ENCODE assay signal across 18 mouse cellular contexts in the genomic region with DNA sequence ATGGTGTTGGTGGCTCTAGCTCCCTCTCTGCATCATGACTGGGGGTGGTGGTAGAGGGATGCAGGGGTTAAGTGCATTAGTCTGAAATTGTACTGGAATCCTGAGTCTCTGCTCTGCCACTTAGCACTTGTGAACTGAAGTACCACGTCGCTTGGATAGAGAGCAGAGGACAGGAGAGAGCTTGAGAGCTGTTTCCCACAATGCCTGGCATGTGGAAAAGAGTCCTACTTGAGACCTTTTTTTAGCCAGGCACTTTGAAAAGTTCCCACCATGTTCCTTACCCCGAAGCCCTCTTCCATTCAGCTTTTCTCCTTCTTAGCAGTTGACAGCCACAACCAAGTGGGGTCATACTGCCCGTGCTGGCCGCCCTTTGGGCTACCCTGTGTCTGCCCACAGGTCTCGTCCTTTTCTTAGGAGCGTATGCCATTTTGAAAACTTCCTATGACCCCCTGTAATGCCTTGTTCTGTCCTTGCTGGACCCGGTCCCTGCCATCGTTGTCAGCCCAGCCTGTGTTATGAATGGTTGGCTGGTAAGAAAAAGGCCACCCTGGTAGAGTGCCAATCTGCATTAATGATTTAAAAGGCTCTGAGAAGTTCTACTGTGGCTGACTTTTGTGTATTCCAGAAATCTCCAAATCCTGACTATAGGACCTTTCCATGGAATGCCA. TPM values are rescaled to one million over a fixed set of nuclear protein-coding genes. Genes with fewer than 3 reads are reported as not detected.
DNase-seq lines count a peak whose midpoint lies in the region; ATAC-seq and TF ChIP-seq lines count a peak whose summit lies in the region.
"Had no signal": no experiment of that assay in that cellular context is flagged by ENCODE, and none has a peak within 500 bp of the region (broad histone marks: within the 10 kb centered on the region; RNA-seq: fewer than 3 reads in every experiment).

No protein-coding gene starts in this region.

- WGBS in hindbrain, embryonic 14.5 days, result 58% methylated on average over 9 of the region's 9 CpGs
- 62% methylated on average over 9 of the region's 9 CpGs for WGBS in hindbrain, embryonic 13.5 days
- WGBS in lung, embryonic 15.5 days, result 60% methylated on average over 9 of the region's 9 CpGs
- 56% methylated on average over 9 of the region's 9 CpGs for WGBS in lung, postnatal 0 days

- H3K9ac ChIP-seq in hindbrain, embryonic 14.5 days, result no peak overlapping the region
- no peak overlapping the region for H3K9ac ChIP-seq in hindbrain, embryonic 13.5 days
- H3K9ac ChIP-seq in lung, embryonic 15.5 days, result no peak overlapping the region
- H3K9ac ChIP-seq in lung, postnatal 0 days (replicated peaks; ENCODE audit: low read depth), result no peak overlapping the region
- H3K9ac ChIP-seq: embryonic facial prominence, embryonic 13.5 days; forebrain, embryonic 12.5 days; limb, embryonic 15.5 days; midbrain, embryonic 15.5 days; neural tube, embryonic 12.5 days had no signal

- H3K9me3 ChIP-seq in hindbrain, embryonic 14.5 days (ENCODE audit: control insufficient read depth, low read length), result no peaks in the 10 kb centered on the region
- no peaks in the 10 kb centered on the region for H3K9me3 ChIP-seq in hindbrain, embryonic 13.5 days
- no peaks in the 10 kb centered on the region for H3K9me3 ChIP-seq in lung, embryonic 15.5 days
- H3K9me3 ChIP-seq in lung, postnatal 0 days (ENCODE audit: low read length), result no peaks in the 10 kb centered on the region
- H3K9me3 ChIP-seq: embryonic facial prominence, embryonic 13.5 days; forebrain, embryonic 12.5 days; limb, embryonic 15.5 days; midbrain, embryonic 15.5 days; neural tube, embryonic 12.5 days had no signal

- peaks cover 3% of the 10 kb centered on the region; the same call in 1 of the 2 replicates for H3K27me3 ChIP-seq in hindbrain, embryonic 14.5 days (ENCODE audit: control insufficient read depth, insufficient read depth, low read length)
- peaks cover 28% of the 10 kb centered on the region for H3K27me3 ChIP-seq in hindbrain, embryonic 13.5 days
- H3K27me3 ChIP-seq in lung, embryonic 15.5 days, result no peaks in the 10 kb centered on the region
- no peaks in the 10 kb centered on the region for H3K27me3 ChIP-seq in lung, postnatal 0 days (replicated peaks; ENCODE audit: insufficient read depth, low read length)
- H3K27me3 ChIP-seq: limb, embryonic 15.5 days; midbrain, embryonic 15.5 days; neural tube, embryonic 12.5 days had no signal

- H3K4me3 ChIP-seq in gastrocnemius, adult 2 months, result no peak overlapping the region
- H3K4me3 ChIP-seq in hindbrain, embryonic 14.5 days (replicated peaks; ENCODE audit: low read length), result no peak overlapping the region
- H3K4me3 ChIP-seq in hindbrain, embryonic 13.5 days, result no peak overlapping the region
- no peak overlapping the region for H3K4me3 ChIP-seq in lung, embryonic 15.5 days
- no peak overlapping the region for H3K4me3 ChIP-seq in lung, postnatal 0 days (ENCODE audit: low read depth, low read length)
- H3K4me3 ChIP-seq: embryonic facial prominence, embryonic 13.5 days; forebrain, embryonic 12.5 days; limb, embryonic 15.5 days; midbrain, embryonic 15.5 days; neural tube, embryonic 12.5 days had no signal

- TF ChIP-seq EP300 in lung, postnatal 0 days (IDR thresholded peaks at IDR 0.05), result peak; percentile 93

- no peak for DNase-seq in gastrocnemius, adult 2 months
- no peak for DNase-seq in gastrocnemius, postnatal 14 days
- DNase-seq in hindbrain, embryonic 14.5 days (ENCODE audit: low spot score), result no peak
- DNase-seq in lung, postnatal 4 days, result no peak
- DNase-seq in lung, postnatal 0 days (ENCODE audit: low spot score), result peak; percentile 87
- no peak for DNase-seq in thymus, adult 18-20 months
- DNase-seq: adrenal gland, postnatal 25 days; gastrocnemius, postnatal 10 days; right cerebral cortex, postnatal 4 days; thymus, adult 2 months had no signal

- 0 out of 2 replicates have a peak, but pooled peaks have one; percentile 22 for ATAC-seq in hindbrain, embryonic 14.5 days (ENCODE audit: low FRiP score)
- ATAC-seq in hindbrain, embryonic 13.5 days (ENCODE audit: low FRiP score), result no peak
- ATAC-seq in lung, embryonic 15.5 days (ENCODE audit: borderline replicate concordance, extremely low read depth, low FRiP score, low TSS enrichment), result no peak
- ATAC-seq in lung, postnatal 0 days, result peak; percentile 60
- ATAC-seq: midbrain, embryonic 15.5 days had no signal

- no peak for TF ChIP-seq CTCF in gastrocnemius, adult 2 months (IDR thresholded peaks at IDR 0.05)
- TF ChIP-seq CTCF in lung, postnatal 0 days (IDR thresholded peaks at IDR 0.05), result no peak

- H3K4me2 ChIP-seq in hindbrain, embryonic 14.5 days (replicated peaks), result no peak overlapping the region
- no peak overlapping the region for H3K4me2 ChIP-seq in hindbrain, embryonic 13.5 days
- no peak overlapping the region for H3K4me2 ChIP-seq in lung, embryonic 15.5 days
- no peak overlapping the region for H3K4me2 ChIP-seq in lung, postnatal 0 days (replicated peaks; ENCODE audit: low read depth, low read length)
- H3K4me2 ChIP-seq: embryonic facial prominence, embryonic 13.5 days; forebrain, embryonic 12.5 days; limb, embryonic 15.5 days; midbrain, embryonic 15.5 days; neural tube, embryonic 12.5 days had no signal

- H3K27ac ChIP-seq in gastrocnemius, adult 2 months, result peak overlapping the region; percentile 81
- H3K27ac ChIP-seq in hindbrain, embryonic 14.5 days, result no peak overlapping the region
- H3K27ac ChIP-seq in hindbrain, embryonic 13.5 days, result no peak overlapping the region
- H3K27ac ChIP-seq in lung, embryonic 15.5 days, result peak overlapping the region; percentile 72
- H3K27ac ChIP-seq in lung, postnatal 0 days (ENCODE audit: low read length), result peak overlapping the region; percentile 70
- H3K27ac ChIP-seq: embryonic facial prominence, embryonic 13.5 days; forebrain, embryonic 12.5 days; limb, embryonic 15.5 days; macrophage; midbrain, embryonic 15.5 days; neural tube, embryonic 12.5 days had no signal

- intact Hi-C loops in gastrocnemius, adult 2 months (cut with DNase I), result no loop called here
- intact Hi-C loops in gastrocnemius, postnatal 14 days (cut with DNase I; ENCODE audit: low total_unique reads), result no loop called here

- H3K36me3 ChIP-seq in hindbrain, embryonic 14.5 days (replicated peaks; ENCODE audit: control insufficient read depth, insufficient read depth), result no peaks in the 10 kb centered on the region
- no peaks in the 10 kb centered on the region for H3K36me3 ChIP-seq in hindbrain, embryonic 13.5 days
- no peaks in the 10 kb centered on the region for H3K36me3 ChIP-seq in lung, embryonic 15.5 days
- no peaks in the 10 kb centered on the region for H3K36me3 ChIP-seq in lung, postnatal 0 days (ENCODE audit: insufficient read depth, low read length)
- H3K36me3 ChIP-seq: embryonic facial prominence, embryonic 13.5 days; forebrain, embryonic 12.5 days; limb, embryonic 15.5 days; midbrain, embryonic 15.5 days; neural tube, embryonic 12.5 days had no signal

- peaks cover 7% of the 10 kb centered on the region for H3K4me1 ChIP-seq in hindbrain, embryonic 14.5 days (replicated peaks; ENCODE audit: control insufficient read depth, insufficient read depth, low read length)
- peaks cover 25% of the 10 kb centered on the region for H3K4me1 ChIP-seq in hindbrain, embryonic 13.5 days (replicated peaks)
- peaks cover 77% of the 10 kb centered on the region for H3K4me1 ChIP-seq in lung, embryonic 15.5 days
- H3K4me1 ChIP-seq in lung, postnatal 0 days (ENCODE audit: insufficient read depth, low read depth, low read length), result peaks cover 36% of the 10 kb centered on the region; the same call in 1 of the 2 replicates

RNA-seq across cellular contexts. Expression of a gene that starts 34.8 kb away (rescaled TPM):
- total RNA-seq in gastrocnemius, adult 2 months (2021), result 10 to 100 TPM; 38.2 to 52.0 TPM
- total RNA-seq in gastrocnemius, postnatal 14 days (2021), result 10 to 100 TPM; 42.8 to 46.3 TPM
- 48.4 and 52.2 TPM in 2 replicates for polyA plus RNA-seq in hindbrain, embryonic 14.5 days (2014; fragmentation: Nextera tagmentation; extraction: Ambion mirVana)
- polyA plus RNA-seq in hindbrain, embryonic 13.5 days (2015; fragmentation: Nextera tagmentation; extraction: Ambion mirVana), result 31.2 and 38.8 TPM in 2 replicates
- polyA plus RNA-seq in lung, embryonic 15.5 days (2015; fragmentation: Nextera tagmentation; extraction: Ambion mirVana), result 54.2 and 60.2 TPM in 2 replicates
- polyA plus RNA-seq in lung, postnatal 0 days (2015; fragmentation: Nextera tagmentation; extraction: Ambion mirVana), result 75.8 and 83.4 TPM in 2 replicates

Comparison
In these comparisons a context has a peak if more than half of its experiments do, and no peak if none do; other contexts are left out.
1. ATAC-seq: peak in hindbrain, embryonic 14.5 days (single experiment) and lung, postnatal 0 days (single experiment); none in hindbrain, embryonic 13.5 days (single experiment) and lung, embryonic 15.5 days (single experiment).
2. H3K27ac ChIP-seq: peak in gastrocnemius, adult 2 months (single experiment), lung, embryonic 15.5 days (single experiment) and lung, postnatal 0 days (single experiment); none in hindbrain, embryonic 14.5 days (single experiment) and hindbrain, embryonic 13.5 days (single experiment).